Mouse (Mus musculus) MEL-GATA-1-ER (cell line): ENCODE data around the gene Anln.
"Not testable (repeated sequence)": the region's sequence is repeated elsewhere in the genome, so short reads cannot be mapped to it uniquely, and the experiment has no call there.

Experiments
- DNase-seq: peaks from one replicate; pipeline ENCODE4 v3.0.0-alpha.2; 2012; ENCODE audit warnings: low read depth; ENCODE audit errors: extremely low read depth

Gene Anln

GRCm38 (mm10) chr9:22322381-22323211 is 66.4 kb downstream of the Anln start:
- peak; percentile 87 for DNase-seq

- DNase-seq, result no peak
These were observed 69.9 kb downstream of the Anln start for GRCm38 (mm10) chr9:22319109-22319508.

GRCm38 (mm10) chr9:22316047-22316446 is 72.9 kb downstream of the Anln start:
- DNase-seq, result not testable (repeated sequence)

GRCm38 (mm10) chr9:22314066-22314465 is 74.9 kb downstream of the Anln start:
- no peak for DNase-seq

GRCm38 (mm10) chr9:22313218-22313617 is 75.8 kb downstream of the Anln start:
- peak; percentile 54 for DNase-seq

GRCm38 (mm10) chr9:22309651-22310050 is 79.3 kb downstream of the Anln start:
- no peak for DNase-seq

- not testable (repeated sequence) for DNase-seq
These were observed 81.1 kb downstream of the Anln start for GRCm38 (mm10) chr9:22307920-22308262.

- no peak for DNase-seq
These were observed 81.7 kb downstream of the Anln start, which contains the start of gene Zfp810 for GRCm38 (mm10) chr9:22307156-22307919. TSS of gene Zfp810 (minus strand) at chr9:22307648.

- no peak for DNase-seq
These were observed 82.3 kb downstream of the Anln start for GRCm38 (mm10) chr9:22306726-22307125.

- DNase-seq, result no peak
These were observed 86.8 kb downstream of the Anln start for GRCm38 (mm10) chr9:22302199-22302598.
